Mouse (Mus musculus) MEL (cell line): ENCODE measurements around the gene Sfpq. TPM values are rescaled to one million over a fixed set of nuclear protein-coding genes. Genes with fewer than 3 reads are reported as not detected.

Experiments used
- DNase-seq: peaks from one replicate; pipeline ENCODE4 v3.0.0; 2011; ENCODE audit warnings: low read depth, low spot score
- H3K27ac ChIP-seq: 2 replicates; pipeline ENCODE4 v1.5.1; 2012; ENCODE audit warnings: low read depth, mild to moderate bottlenecking, control low read depth, low read length, moderate library complexity; ENCODE audit not compliant: control insufficient read depth
- H3K27me3 ChIP-seq, 2 experiments: fragments of 150-350 bp in 1 of 2; sonication (generic) in 1 of 2; 2 replicates each; pipeline ENCODE4 v1.6.1; 2012; ENCODE audit warnings: low read length in 2 of 2, mild to moderate bottlenecking in 2 of 2, improper control_type of control experiment in 1 of 2, moderate library complexity in 1 of 2; ENCODE audit not compliant: insufficient read depth in 2 of 2, control insufficient read depth in 1 of 2
- H3K36me3 ChIP-seq, 2 experiments: 2 replicates each; pipeline ENCODE4 v1.6.1; 2012 to 2014; ENCODE audit warnings: low read length in 2 of 2, improper control_type of control experiment in 1 of 2, inconsistent platforms in 1 of 2, mild to moderate bottlenecking in 1 of 2; ENCODE audit not compliant: insufficient read depth in 2 of 2, control insufficient read depth in 1 of 2
- H3K4me1 ChIP-seq, 2 experiments: fragments of 150-350 bp in 1 of 2; sonication (generic) in 1 of 2; 2 replicates each; pipeline ENCODE4 v1.6.1; 2012; ENCODE audit warnings: low read length in 2 of 2, improper control_type of control experiment in 1 of 2, mild to moderate bottlenecking in 1 of 2; ENCODE audit not compliant: insufficient read depth in 2 of 2, control insufficient read depth in 1 of 2
- H3K4me3 ChIP-seq, 2 experiments: fragments of 150-350 bp in 1 of 2; sonication (generic) in 1 of 2; 2 replicates each; pipeline ENCODE4 v1.5.1; 2012; ENCODE audit warnings: low read depth in 2 of 2, low read length in 2 of 2, mild to moderate bottlenecking in 2 of 2, moderate library complexity in 2 of 2, control low read depth in 1 of 2, improper control_type of control experiment in 1 of 2; ENCODE audit not compliant: control insufficient read depth in 1 of 2, insufficient read depth in 1 of 2
- H3K79me2 ChIP-seq: 2 replicates; pipeline ENCODE4 v1.6.1; 2012; ENCODE audit warnings: mild to moderate bottlenecking, low read length, moderate library complexity; ENCODE audit not compliant: control insufficient read depth, poor library complexity, insufficient read depth
- H3K9ac ChIP-seq: 2 replicates; pipeline ENCODE4 v1.6.1; 2012; ENCODE audit warnings: low read depth, mild to moderate bottlenecking, control low read depth, low read length, moderate library complexity; ENCODE audit not compliant: control insufficient read depth, poor library complexity, severe bottlenecking
- H3K9me3 ChIP-seq: fragments of 150-350 bp; sonication (generic); replicated peaks from 2 replicates; pipeline ENCODE4 v1.6.1; 2012; ENCODE audit warnings: mild to moderate bottlenecking, low read length, improper control_type of control experiment, moderate library complexity; ENCODE audit not compliant: insufficient read depth
- CHD1 ChIP-seq: IDR thresholded peaks from 2 replicates; pipeline ENCODE4 v1.6.1; 2012; ENCODE audit warnings: low read depth, mild to moderate bottlenecking, inconsistent platforms, low read length, improper control_type of control experiment
- CTCF ChIP-seq, 3 experiments: IDR thresholded peaks in 2 of 3; conservative IDR thresholded peaks in 1 of 3; 2 replicates each; pipeline ENCODE4 v1.5.1; 2011 to 2012; ENCODE audit warnings: low read length in 3 of 3, low read depth in 2 of 3, mild to moderate bottlenecking in 2 of 3, improper control_type of control experiment in 1 of 3, inconsistent platforms in 1 of 3, mixed read lengths in 1 of 3, moderate library complexity in 1 of 3; ENCODE audit not compliant: control insufficient read depth in 1 of 3, insufficient read depth in 1 of 3, poor library complexity in 1 of 3, severe bottlenecking in 1 of 3
- EP300 ChIP-seq, 2 experiments: IDR thresholded peaks; 2 replicates each; pipeline ENCODE4 v1.6.1; 2011; ENCODE audit warnings: improper control_type of control experiment in 2 of 2, low read length in 2 of 2, low read depth in 1 of 2, mild to moderate bottlenecking in 1 of 2
- ETS1 ChIP-seq: IDR thresholded peaks from 2 replicates; pipeline ENCODE4 v1.6.1; 2012; ENCODE audit warnings: low read depth, mild to moderate bottlenecking, inconsistent platforms, low read length, improper control_type of control experiment, moderate library complexity
- GABPA ChIP-seq: IDR thresholded peaks from 2 replicates; pipeline ENCODE4 v1.6.1; 2012; ENCODE audit warnings: low read depth, mild to moderate bottlenecking, inconsistent platforms, low read length, improper control_type of control experiment, moderate library complexity
- HCFC1 ChIP-seq: IDR thresholded peaks from 2 replicates; pipeline ENCODE4 v1.6.1; 2012; ENCODE audit warnings: low read depth, mild to moderate bottlenecking, inconsistent platforms, low read length, improper control_type of control experiment, moderate library complexity
- MAZ ChIP-seq: IDR thresholded peaks from 2 replicates; pipeline ENCODE4 v1.6.1; 2012; ENCODE audit warnings: low read depth, mild to moderate bottlenecking, inconsistent platforms, low read length, improper control_type of control experiment
- MYB ChIP-seq: IDR thresholded peaks from 2 replicates; pipeline ENCODE4 v1.6.1; 2011; ENCODE audit warnings: mild to moderate bottlenecking, low read depth, low read length, improper control_type of control experiment
- NELFE ChIP-seq: IDR thresholded peaks from 2 replicates; pipeline ENCODE4 v1.6.1; 2011; ENCODE audit warnings: low read depth, low read length, improper control_type of control experiment
- POLR2AphosphoS5 ChIP-seq: IDR thresholded peaks from 2 replicates; pipeline ENCODE4 v1.6.1; 2012; ENCODE audit warnings: low read depth, borderline replicate concordance, mild to moderate bottlenecking, inconsistent platforms, low read length, moderate library complexity, mixed read lengths
- RAD21 ChIP-seq: IDR thresholded peaks from 2 replicates; pipeline ENCODE4 v1.6.1; 2011; ENCODE audit warnings: mild to moderate bottlenecking, low read depth, low read length, improper control_type of control experiment
- SIN3A ChIP-seq: IDR thresholded peaks from 2 replicates; pipeline ENCODE4 v1.6.1; 2012; ENCODE audit warnings: low read length, improper control_type of control experiment, inconsistent platforms
- TBP ChIP-seq: IDR thresholded peaks from 2 replicates; pipeline ENCODE4 v1.8.0; 2011; ENCODE audit warnings: low read depth, low read length, improper control_type of control experiment
- UBTF ChIP-seq: IDR thresholded peaks from 2 replicates; pipeline ENCODE4 v1.6.1; 2012; ENCODE audit warnings: low read depth, mild to moderate bottlenecking, inconsistent platforms, low read length, improper control_type of control experiment, moderate library complexity, borderline replicate concordance; ENCODE audit not compliant: insufficient read depth
- USF2 ChIP-seq, 2 experiments: IDR thresholded peaks; 2 replicates each; pipeline ENCODE4 v1.6.1; 2011 to 2012; ENCODE audit warnings: improper control_type of control experiment in 2 of 2, low read length in 2 of 2, borderline replicate concordance in 1 of 2, inconsistent platforms in 1 of 2, low read depth in 1 of 2, mild to moderate bottlenecking in 1 of 2; ENCODE audit not compliant: insufficient read depth in 1 of 2
- ZKSCAN1 ChIP-seq: IDR thresholded peaks from 2 replicates; pipeline ENCODE4 v1.6.1; 2012; ENCODE audit warnings: low read depth, mild to moderate bottlenecking, inconsistent platforms, low read length, improper control_type of control experiment, moderate library complexity
- polyA plus RNA-seq, 2 experiments: library from polyadenylated mRNA; stranded (reverse) in 1 of 2; unstranded in 1 of 2; fragments of >175 nt in 1 of 2; fragments of >200 nt in 1 of 2; gene quantifications; 2 replicates each; pipeline versions ENCODE4 v1.2.1 to v1.2.4; 2012; ENCODE audit warnings: low replicate concordance in 2 of 2, low read depth in 1 of 2; ENCODE audit not compliant: insufficient read length in 2 of 2, insufficient read depth in 1 of 2, missing spikeins in 1 of 2
- total RNA-seq: library from RNA; depleted of rRNA; stranded (reverse); fragments of 300-350 nt; gene quantifications from 2 replicates; pipeline ENCODE4 v1.2.3, GENCODE M21; 2012

Sfpq gene
- total and polyA plus RNA-seq, 3 experiments: 100 to 366 (median 259) TPM

DNA sequence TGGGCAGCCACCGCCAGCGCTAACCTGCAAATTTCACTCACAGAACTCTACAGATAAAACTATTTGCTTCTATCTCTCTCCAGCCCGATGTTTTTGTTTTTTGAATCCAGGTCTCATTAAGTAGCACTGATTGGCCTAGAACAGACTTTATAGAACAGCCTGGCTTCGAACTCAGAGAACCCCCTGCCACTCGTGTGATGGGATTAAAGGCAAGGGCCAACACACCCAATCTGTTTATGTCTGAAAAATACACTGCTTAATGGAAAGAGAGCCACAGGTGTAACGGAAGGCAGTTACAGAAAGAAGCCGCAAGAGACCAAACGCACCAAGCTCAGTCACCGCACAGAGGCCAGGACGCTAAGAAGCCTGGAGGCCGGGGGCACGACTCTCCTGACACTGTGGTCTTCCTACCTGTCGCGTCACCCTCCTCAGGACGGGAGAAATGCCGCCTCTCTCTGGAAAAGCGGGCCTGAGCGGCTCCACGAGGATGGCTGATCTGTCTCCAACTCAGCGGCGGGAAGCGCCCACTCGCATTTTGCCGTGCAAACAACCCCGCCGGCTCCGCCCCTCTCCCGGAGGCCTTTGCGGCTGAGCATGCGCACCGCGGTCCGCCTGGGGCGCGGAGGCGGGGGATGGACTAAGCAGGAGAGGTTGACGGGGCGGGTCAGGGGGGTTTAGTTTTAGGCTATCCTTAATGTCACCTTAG lies 39.6 kb downstream of the Sfpq start, which contains the start of gene Zmym1 (continued):
- TF ChIP-seq UBTF (no peak), ETS1 (no peak), NELFE (peak; percentile 81), EP300 (IDR thresholded peaks at IDR 0.05; ENCODE audit: low read depth in 1 of 2, low read length in 2 of 2) (no peak), TBP (peak; percentile 59; the same call in 1 of the 2 replicates), CHD1 (no peak), USF2 (IDR thresholded peaks at IDR 0.05; ENCODE audit: borderline replicate concordance in 1 of 2, insufficient read depth in 1 of 2, low read depth in 1 of 2, low read length in 2 of 2) (no peak), ZKSCAN1 (no peak), SIN3A (peak; percentile 87), POLR2AphosphoS5 (no peak), HCFC1 (peak; percentile 86), MYB (no peak), MAZ (peak; percentile 57; the same call in 1 of the 2 replicates)
- TF ChIP-seq, all 39 proteins: peak for 14

- H3K4me3 ChIP-seq: no peak overlapping the region
- H3K79me2 ChIP-seq: peaks cover 14% of the 10 kb centered on the region
- H3K27me3 ChIP-seq: no peaks in the 10 kb centered on the region
- H3K4me1 ChIP-seq: peaks cover 0 to 14% of the 10 kb centered on the region in 2 experiments; a peak in 2 of 4 replicates
- H3K36me3 ChIP-seq: peaks cover under 1 to 10% of the 10 kb centered on the region in 2 experiments; a peak in 3 of 4 replicates
- no peak overlapping the region for H3K27ac ChIP-seq
- H3K9ac ChIP-seq: no peak overlapping the region
- no peak for DNase-seq
- TF ChIP-seq POLR2AphosphoS5 (no peak), GABPA (no peak)
- no peaks in the 10 kb centered on the region for H3K9me3 ChIP-seq
Observed at GRCm38 (mm10) chr4:127064051-127064450, 42.9 kb downstream of the Sfpq start.

GRCm38 (mm10) chr4:127074915-127075314 lies 53.8 kb downstream of the Sfpq start:
- Histone ChIP-seq H3K9me3 (no peaks in the 10 kb centered on the region), H3K36me3 (no peaks in the 10 kb centered on the region), H3K27ac (no peak overlapping the region), H3K4me1 (no peaks in the 10 kb centered on the region), H3K9ac (no peak overlapping the region), H3K27me3 (no peaks in the 10 kb centered on the region; a peak in 1 of 4 replicates), H3K4me3 (no peak overlapping the region), H3K79me2 (no peaks in the 10 kb centered on the region)
- DNase-seq: peak; percentile 18
- TF ChIP-seq RAD21 (peak; percentile 24), MAZ (no peak), CTCF (IDR thresholded peaks at IDR 0.05 in 2 of 3, conservative IDR thresholded peaks at IDR 0.05 in 1 of 3; ENCODE audit: control insufficient read depth in 1 of 3, insufficient read depth in 1 of 3, low read depth in 2 of 3, low read length in 3 of 3, poor library complexity in 1 of 3, severe bottlenecking in 1 of 3) (peak in 2 of 3 experiments; percentile 18 to 29; a peak in 3 of 6 replicates)
